Mouse (Mus musculus): ENCODE results near the gene Mtor.
A peak's percentile ranks its signal among the peaks of the same experiment; 100 is the strongest.

Gene Mtor

GRCm38 (mm10) chr4:148448179-148448852 is at the start of gene Mtor:
Gene Mtor, plus strand, starts transcription at chr4:148448611.
- peak; percentile 93 to 95 for DNase-seq (ENCODE audit: low spot score in 2 of 2)

GRCm38 (mm10) chr4:148399437-148400094 is 48.8 kb upstream of the Mtor start:
- DNase-seq (ENCODE audit: low spot score in 2 of 2), result no peak

GRCm38 (mm10) chr4:148403402-148403801 is 45.0 kb upstream of the Mtor start:
- DNase-seq (ENCODE audit: low spot score in 2 of 2), result no peak

GRCm38 (mm10) chr4:148404748-148405147 is 43.7 kb upstream of the Mtor start:
- DNase-seq (ENCODE audit: low spot score in 2 of 2), result no peak

- no peak for DNase-seq (ENCODE audit: low spot score in 2 of 2)
These were observed 43.1 kb upstream of the Mtor start for GRCm38 (mm10) chr4:148405255-148405788.

GRCm38 (mm10) chr4:148408256-148408975 is 40.0 kb upstream of the Mtor start:
- DNase-seq (ENCODE audit: low spot score in 2 of 2), result no peak

- DNase-seq (ENCODE audit: low spot score in 2 of 2), result no peak
These were observed 32.8 kb upstream of the Mtor start for GRCm38 (mm10) chr4:148415575-148415974.

- peak in 1 of 2 experiments; percentile 28 for DNase-seq (ENCODE audit: low spot score in 2 of 2)
These were observed 31.3 kb upstream of the Mtor start for GRCm38 (mm10) chr4:148417074-148417526.

- no peak for DNase-seq (ENCODE audit: low spot score in 2 of 2)
These were observed 30.9 kb upstream of the Mtor start for GRCm38 (mm10) chr4:148417559-148417958.

GRCm38 (mm10) chr4:148426950-148427850 is 21.2 kb upstream of the Mtor start:
- DNase-seq (ENCODE audit: low spot score in 2 of 2), result no peak

GRCm38 (mm10) chr4:148428544-148428943 is 19.9 kb upstream of the Mtor start:
- no peak for DNase-seq (ENCODE audit: low spot score in 2 of 2)

GRCm38 (mm10) chr4:148429121-148429520 is 19.3 kb upstream of the Mtor start:
- DNase-seq (ENCODE audit: low spot score in 2 of 2), result no peak

- DNase-seq (ENCODE audit: low spot score in 2 of 2), result peak; percentile 61 to 90
These were observed 18.7 kb upstream of the Mtor start for GRCm38 (mm10) chr4:148429686-148430085.

- no peak for DNase-seq (ENCODE audit: low spot score in 2 of 2)
These were observed 17.4 kb upstream of the Mtor start for GRCm38 (mm10) chr4:148430880-148431519.

GRCm38 (mm10) chr4:148432488-148432887 is 15.9 kb upstream of the Mtor start:
- DNase-seq (ENCODE audit: low spot score in 2 of 2), result no peak

GRCm38 (mm10) chr4:148433336-148433735 is 15.1 kb upstream of the Mtor start:
- no peak for DNase-seq (ENCODE audit: low spot score in 2 of 2)

GRCm38 (mm10) chr4:148433813-148434212 is 14.6 kb upstream of the Mtor start:
- DNase-seq (ENCODE audit: low spot score in 2 of 2), result no peak

- DNase-seq (ENCODE audit: low spot score in 2 of 2), result no peak
These were observed 13.9 kb upstream of the Mtor start for GRCm38 (mm10) chr4:148434554-148434953.

- no peak for DNase-seq (ENCODE audit: low spot score in 2 of 2)
These were observed 13.3 kb upstream of the Mtor start for GRCm38 (mm10) chr4:148435106-148435505.

GRCm38 (mm10) chr4:148435657-148436330 is 12.6 kb upstream of the Mtor start:
- no peak for DNase-seq (ENCODE audit: low spot score in 2 of 2)
